Mouse (Mus musculus) midbrain, embryonic 15.5 days (tissue): Measurements from ENCODE around the gene Rmnd1. TPM values are rescaled to one million over a fixed set of nuclear protein-coding genes. Genes with fewer than 3 reads are reported as not detected.

Experiments
- ATAC-seq: fragments of 200-750 bp; cut with Nextera tagmentation; replicated peaks from 2 replicates; pipeline ENCODE4 v1.8.0; 2017; ENCODE audit warnings: moderate TSS enrichment
- H3K27ac ChIP-seq: fragments of 300-500 bp; sonication (generic); 2 replicates; pipeline ENCODE4 v1.5.1; 2015; ENCODE audit warnings: mild to moderate bottlenecking, inconsistent platforms
- H3K27me3 ChIP-seq: fragments of 300-500 bp; sonication (generic); replicated peaks from 2 replicates; pipeline ENCODE4 v1.6.1; 2015; ENCODE audit warnings: inconsistent platforms
- H3K36me3 ChIP-seq: fragments of 300-500 bp; sonication (generic); replicated peaks from 2 replicates; pipeline ENCODE4 v1.6.1; 2015; ENCODE audit warnings: inconsistent platforms
- H3K4me1 ChIP-seq: fragments of 300-500 bp; sonication (generic); 2 replicates; pipeline ENCODE4 v1.6.1; 2015; ENCODE audit warnings: inconsistent platforms
- H3K4me2 ChIP-seq: fragments of 300-500 bp; sonication (generic); 2 replicates; pipeline ENCODE4 v1.6.1; 2015; ENCODE audit warnings: inconsistent platforms, mild to moderate bottlenecking, moderate library complexity
- H3K4me3 ChIP-seq: fragments of 300-500 bp; sonication (generic); 2 replicates; pipeline ENCODE4 v1.5.1; 2015; ENCODE audit warnings: mild to moderate bottlenecking, inconsistent platforms
- H3K9ac ChIP-seq: fragments of 300-500 bp; sonication (generic); 2 replicates; pipeline ENCODE4 v1.6.1; 2015; ENCODE audit warnings: mild to moderate bottlenecking, inconsistent platforms
- H3K9me3 ChIP-seq: fragments of 300-500 bp; sonication (generic); 2 replicates; pipeline ENCODE4 v1.6.1; 2016; ENCODE audit warnings: inconsistent platforms
- WGBS: fragments of 180-500 bp; shearing (Covaris S2); methylation state at CpG from one replicate; pipeline ENCODE4 v1.1.7; 2015; ENCODE audit warnings: mixed read lengths; 5-methylcytosine and 5-hydroxymethylcytosine counted together
- polyA plus RNA-seq: library from polyadenylated mRNA; unstranded; fragments of >200 nt; fragmentation: Nextera tagmentation; extraction: Ambion mirVana; gene quantifications from 2 replicates; pipeline ENCODE4 v1.2.1, GENCODE M21; 2015

Rmnd1 gene
- polyA plus RNA-seq, 1 experiment from 2014 or later, result 51.6 TPM

GRCm38 (mm10) chr10:4390550-4390949, 41.6 kb downstream of the Rmnd1 start:
- H3K36me3 ChIP-seq, result no peaks in the 10 kb centered on the region
- H3K27ac ChIP-seq, result no peak overlapping the region
- H3K27me3 ChIP-seq, result no peaks in the 10 kb centered on the region
- H3K9ac ChIP-seq, result no peak overlapping the region; the same call in 1 of the 2 replicates
- ATAC-seq, result no peak
- no peak overlapping the region for H3K4me3 ChIP-seq
- WGBS, result 75% methylated on average over 2 of the region's 2 CpGs
- peaks cover 41% of the 10 kb centered on the region for H3K4me1 ChIP-seq
- H3K9me3 ChIP-seq, result no peaks in the 10 kb centered on the region
- H3K4me2 ChIP-seq, result peak overlapping the region; percentile 8; the same call in 1 of the 2 replicates

GRCm38 (mm10) chr10:4389461-4390112, 42.6 kb downstream of the Rmnd1 start:
- H3K4me2 ChIP-seq, result peak overlapping the region; percentile 79
- WGBS, result 48% methylated on average over 5 of the region's 5 CpGs
- no peaks in the 10 kb centered on the region for H3K27me3 ChIP-seq
- H3K9me3 ChIP-seq, result no peaks in the 10 kb centered on the region
- no peak overlapping the region for H3K9ac ChIP-seq
- no peak overlapping the region for H3K27ac ChIP-seq
- H3K4me1 ChIP-seq, result peaks cover 41% of the 10 kb centered on the region
- peak overlapping the region; percentile 91 for H3K4me3 ChIP-seq
- no peaks in the 10 kb centered on the region for H3K36me3 ChIP-seq
- no peak for ATAC-seq

GRCm38 (mm10) chr10:4389036-4389435, 43.2 kb downstream of the Rmnd1 start:
- Histone ChIP-seq H3K9ac (peak overlapping the region; percentile 94; the same call in 1 of the 2 replicates), H3K4me1 (peaks cover 41% of the 10 kb centered on the region), H3K27me3 (no peaks in the 10 kb centered on the region), H3K36me3 (no peaks in the 10 kb centered on the region), H3K27ac (no peak overlapping the region), H3K4me2 (peak overlapping the region; percentile 79), H3K4me3 (peak overlapping the region; percentile 91), H3K9me3 (no peaks in the 10 kb centered on the region)
- WGBS, result 26% methylated on average over 10 of the region's 10 CpGs
- ATAC-seq, result no peak

- peak overlapping the region; percentile 100 for H3K27ac ChIP-seq
- peak overlapping the region; percentile 79 for H3K4me2 ChIP-seq
- no peaks in the 10 kb centered on the region for H3K9me3 ChIP-seq
- ATAC-seq, result no peak
- no peaks in the 10 kb centered on the region for H3K27me3 ChIP-seq
- H3K36me3 ChIP-seq, result no peaks in the 10 kb centered on the region
- H3K4me1 ChIP-seq, result peaks cover 41% of the 10 kb centered on the region
- peak overlapping the region; percentile 94 for H3K9ac ChIP-seq
- peak overlapping the region; percentile 91 for H3K4me3 ChIP-seq
- under 1% methylated on average over 19 of the region's 19 CpGs for WGBS
Measured at GRCm38 (mm10) chr10:4388384-4388745, 43.8 kb downstream of the Rmnd1 start.

- Histone ChIP-seq H3K4me3 (peak within 1 kb of the TSS; percentile 91), H3K4me2 (peak within 1 kb of the TSS; percentile 79), H3K36me3 (no peaks in the 10 kb centered on the region), H3K9me3 (no peaks in the 10 kb centered on the region), H3K9ac (peak within 1 kb of the TSS; percentile 94), H3K4me1 (peaks cover 41% of the 10 kb centered on the region), H3K27me3 (no peaks in the 10 kb centered on the region), H3K27ac (peak within 1 kb of the TSS; percentile 100)
- under 1% methylated on average over 50 of the region's 87 CpGs for WGBS
- peak; percentile 13 for ATAC-seq
Measured at GRCm38 (mm10) chr10:4387701-4388383, 44.3 kb downstream of the Rmnd1 start, which contains the start of gene Zbtb2. Gene Zbtb2, minus strand, starts transcription at chr10:4388108.

GRCm38 (mm10) chr10:4386609-4387591, 45.3 kb downstream of the Rmnd1 start:
- no peaks in the 10 kb centered on the region for H3K9me3 ChIP-seq
- peak; percentile 93 for ATAC-seq
- H3K27me3 ChIP-seq, result no peaks in the 10 kb centered on the region
- peak overlapping the region; percentile 91 for H3K4me3 ChIP-seq
- peak overlapping the region; percentile 79 for H3K4me2 ChIP-seq
- H3K4me1 ChIP-seq, result peaks cover 37% of the 10 kb centered on the region
- no peaks in the 10 kb centered on the region for H3K36me3 ChIP-seq
- peak overlapping the region; percentile 100 for H3K27ac ChIP-seq
- WGBS, result under 1% methylated on average over 31 of the region's 133 CpGs
- H3K9ac ChIP-seq, result peak overlapping the region; percentile 94

- no peaks in the 10 kb centered on the region for H3K36me3 ChIP-seq
- WGBS, result 93% methylated on average over 7 of the region's 7 CpGs
- no peak overlapping the region for H3K9ac ChIP-seq
Measured at GRCm38 (mm10) chr10:4384244-4384643, 47.9 kb downstream of the Rmnd1 start.

GRCm38 (mm10) chr10:4380748-4381147, 51.4 kb downstream of the Rmnd1 start:
- Histone ChIP-seq H3K4me2 (no peak overlapping the region), H3K4me1 (0 out of 2 replicates have a peak, but pooled peaks cover 1% of the 10 kb centered on the region), H3K27ac (no peak overlapping the region), H3K36me3 (no peaks in the 10 kb centered on the region), H3K9me3 (no peaks in the 10 kb centered on the region), H3K9ac (no peak overlapping the region), H3K27me3 (no peaks in the 10 kb centered on the region), H3K4me3 (no peak overlapping the region)
- WGBS, result 94% methylated on average over 5 of the region's 5 CpGs
- no peak for ATAC-seq

More at GRCm38 (mm10) chr10:4384244-4384643, 47.9 kb downstream of the Rmnd1 start:
- Histone ChIP-seq H3K27ac (no peak overlapping the region), H3K27me3 (no peaks in the 10 kb centered on the region), H3K4me2 (no peak overlapping the region), H3K9me3 (no peaks in the 10 kb centered on the region), H3K4me3 (no peak overlapping the region), H3K4me1 (peaks cover 10% of the 10 kb centered on the region)
- ATAC-seq, result no peak

- Histone ChIP-seq H3K36me3 (no peaks in the 10 kb centered on the region), H3K4me1 (no peaks in the 10 kb centered on the region), H3K9me3 (no peaks in the 10 kb centered on the region), H3K4me3 (no peak overlapping the region), H3K4me2 (no peak overlapping the region), H3K9ac (no peak overlapping the region), H3K27me3 (no peaks in the 10 kb centered on the region), H3K27ac (no peak overlapping the region)
- ATAC-seq, result no peak
- WGBS, result 93% methylated on average over 7 of the region's 7 CpGs
Measured at GRCm38 (mm10) chr10:4376931-4377330, 55.3 kb downstream of the Rmnd1 start.

- Histone ChIP-seq H3K4me3 (no peak overlapping the region), H3K4me1 (no peaks in the 10 kb centered on the region), H3K4me2 (no peak overlapping the region), H3K27ac (no peak overlapping the region), H3K27me3 (no peaks in the 10 kb centered on the region), H3K36me3 (no peaks in the 10 kb centered on the region), H3K9ac (no peak overlapping the region), H3K9me3 (no peaks in the 10 kb centered on the region)
- ATAC-seq, result no peak
- WGBS, result 84% methylated on average over 7 of the region's 7 CpGs
Measured at GRCm38 (mm10) chr10:4376461-4376860, 55.7 kb downstream of the Rmnd1 start.

GRCm38 (mm10) chr10:4375267-4375666, 56.9 kb downstream of the Rmnd1 start:
- Histone ChIP-seq H3K4me2 (no peak overlapping the region), H3K4me1 (no peaks in the 10 kb centered on the region), H3K27me3 (no peaks in the 10 kb centered on the region), H3K9ac (no peak overlapping the region), H3K4me3 (no peak overlapping the region), H3K36me3 (no peaks in the 10 kb centered on the region), H3K27ac (no peak overlapping the region), H3K9me3 (no peaks in the 10 kb centered on the region)
- WGBS, result 17% methylated on average over 7 of the region's 7 CpGs
- ATAC-seq, result no peak

- no peaks in the 10 kb centered on the region for H3K36me3 ChIP-seq
- no peak overlapping the region for H3K4me3 ChIP-seq
- no peaks in the 10 kb centered on the region for H3K27me3 ChIP-seq
- no peak overlapping the region for H3K9ac ChIP-seq
- H3K9me3 ChIP-seq, result no peaks in the 10 kb centered on the region
- WGBS, result 90% methylated on average over 4 of the region's 4 CpGs
- ATAC-seq, result no peak
- no peak overlapping the region for H3K27ac ChIP-seq
- no peak overlapping the region for H3K4me2 ChIP-seq
- no peaks in the 10 kb centered on the region for H3K4me1 ChIP-seq
Measured at GRCm38 (mm10) chr10:4374734-4375133, 57.5 kb downstream of the Rmnd1 start.
